Comparison of ENCODE assay signal across 9 mouse cellular contexts in the genomic region with DNA sequence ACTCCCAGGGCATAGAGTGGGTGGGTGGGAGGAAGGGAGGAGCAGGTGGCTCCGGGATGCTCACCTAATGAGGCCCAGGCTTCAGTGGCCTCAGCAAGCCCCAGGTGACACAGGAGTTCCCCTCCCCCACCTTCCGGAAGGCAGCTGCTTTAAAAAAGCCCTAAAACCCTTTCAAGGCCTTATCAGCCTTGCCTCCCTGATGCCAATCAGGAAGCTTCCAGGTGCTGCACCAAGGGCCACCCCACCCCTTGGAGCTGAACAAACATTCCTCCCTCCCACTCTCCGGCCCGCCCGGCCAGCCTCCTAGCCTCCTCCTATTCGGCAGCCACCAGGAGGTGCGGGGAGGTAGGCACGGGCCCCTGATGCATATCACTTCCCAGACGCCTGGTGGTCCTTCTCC. TPM values are rescaled to one million over a fixed set of nuclear protein-coding genes. Genes with fewer than 3 reads are reported as not detected.
DNase-seq lines count a peak whose midpoint lies in the region; ATAC-seq lines count a peak whose summit lies in the region.
"Had no signal": no experiment of that assay in that cellular context is flagged by ENCODE, and none has a peak within 500 bp of the region (broad histone marks: within the 10 kb centered on the region; RNA-seq: fewer than 3 reads in every experiment).

No protein-coding gene starts in this region.

- no peak for ATAC-seq in CD4-positive, CD25-positive, alpha-beta regulatory T cell, adult 4 months
- no peak for ATAC-seq in neural tube, embryonic 12.5 days (ENCODE audit: low FRiP score, low read depth)

- peak overlapping the region; percentile 38 for H3K4me2 ChIP-seq in neural tube, embryonic 12.5 days (replicated peaks)
- H3K4me2 ChIP-seq: limb, embryonic 15.5 days had no signal

- peaks cover 4% of the 10 kb centered on the region; the same call in 1 of the 2 replicates for H3K36me3 ChIP-seq in neural tube, embryonic 12.5 days

- no peaks in the 10 kb centered on the region for H3K27me3 ChIP-seq in neural tube, embryonic 12.5 days (replicated peaks)
- H3K27me3 ChIP-seq: limb, embryonic 15.5 days had no signal

- WGBS in neural tube, embryonic 12.5 days = 12% methylated on average over 9 of the region's 9 CpGs

- no peak overlapping the region for H3K4me3 ChIP-seq in neural tube, embryonic 12.5 days
- H3K4me3 ChIP-seq: limb, embryonic 15.5 days had no signal

- DNase-seq in CD4-positive, CD25-positive, alpha-beta regulatory T cell, adult 2 months (ENCODE audit: low read depth, low spot score) = peak; percentile 8
- DNase-seq in neural tube, embryonic 10.5 days (ENCODE audit: extremely low spot score, low spot score) = no peak
- DNase-seq in lung, postnatal 25 days (ENCODE audit: low spot score) = peak; percentile 32
- peak; percentile 69 for DNase-seq in thymus, postnatal 14 days
- DNase-seq in right cerebral cortex, postnatal 25 days = no peak
- no peak for DNase-seq in natural killer cell, adult 2 months (ENCODE audit: low spot score in 2 of 2)

- H3K9ac ChIP-seq in neural tube, embryonic 12.5 days = 0 out of 2 replicates have a peak overlapping the region, but pooled peaks have one; percentile 30
- H3K9ac ChIP-seq: limb, embryonic 15.5 days had no signal

- H3K9me3 ChIP-seq in neural tube, embryonic 12.5 days = no peaks in the 10 kb centered on the region
- H3K9me3 ChIP-seq: limb, embryonic 15.5 days had no signal

- H3K27ac ChIP-seq in neural tube, embryonic 12.5 days = no peak overlapping the region
- H3K27ac ChIP-seq: limb, embryonic 15.5 days had no signal

- H3K4me1 ChIP-seq in neural tube, embryonic 12.5 days = peaks cover 85% of the 10 kb centered on the region

RNA-seq across cellular contexts. Expression of gene Ephb2, which starts 6.0 kb away (rescaled TPM):
- polyA plus RNA-seq in CD4-positive, CD25-positive, alpha-beta regulatory T cell, adult 4 months (2017; shearing (Covaris generic)) = not detected
- polyA plus RNA-seq in neural tube, embryonic 12.5 days (2016; fragmentation: Nextera tagmentation; extraction: Ambion mirVana) = 22.0 and 30.3 TPM in 2 replicates

RNA-seq across cellular contexts. Expression of gene C1qb, which starts 56.1 kb away (rescaled TPM):
- 1 to 10 TPM; 2.0 to 3.4 TPM for polyA plus RNA-seq in CD4-positive, CD25-positive, alpha-beta regulatory T cell, adult 4 months (2017; shearing (Covaris generic))
- 32.6 and 34.9 TPM in 2 replicates for polyA plus RNA-seq in neural tube, embryonic 12.5 days (2016; fragmentation: Nextera tagmentation; extraction: Ambion mirVana)

Comparison
In these comparisons a context has a peak if more than half of its experiments do, and no peak if none do; other contexts are left out.
1. DNase-seq: peak in CD4-positive, CD25-positive, alpha-beta regulatory T cell, adult 2 months (single experiment), lung, postnatal 25 days (single experiment) and thymus, postnatal 14 days (single experiment); none in neural tube, embryonic 10.5 days (single experiment), right cerebral cortex, postnatal 25 days (single experiment) and natural killer cell, adult 2 months (0 of 2).
2. RNA of gene Ephb2, which starts 6.0 kb away (polyA plus RNA-seq): 22.0 to 30.3 TPM in neural tube, embryonic 12.5 days; not detected in CD4-positive, CD25-positive, alpha-beta regulatory T cell, adult 4 months; every median in the first group is over 10 times any median in the second.